Mouse (Mus musculus) cortical plate, adult 2 months (tissue): Measurements from ENCODE around the gene Cux2.
A peak's percentile ranks its signal among the peaks of the same experiment; 100 is the strongest.

Experiments
- CTCF ChIP-seq: fragments of 200-500 bp; IDR thresholded peaks from 2 replicates; pipeline ENCODE4 v1.5.1; 2011; ENCODE audit warnings: mild to moderate bottlenecking, control low read depth, low read length; ENCODE audit not compliant: insufficient read depth; ENCODE audit errors: extremely low read depth
- POLR2A ChIP-seq: fragments of 200-500 bp; IDR thresholded peaks from 2 replicates; pipeline ENCODE4 v1.6.1; 2011; ENCODE audit warnings: mild to moderate bottlenecking, low read length, control low read depth; ENCODE audit not compliant: insufficient read depth; ENCODE audit errors: extremely low read depth

DNA sequence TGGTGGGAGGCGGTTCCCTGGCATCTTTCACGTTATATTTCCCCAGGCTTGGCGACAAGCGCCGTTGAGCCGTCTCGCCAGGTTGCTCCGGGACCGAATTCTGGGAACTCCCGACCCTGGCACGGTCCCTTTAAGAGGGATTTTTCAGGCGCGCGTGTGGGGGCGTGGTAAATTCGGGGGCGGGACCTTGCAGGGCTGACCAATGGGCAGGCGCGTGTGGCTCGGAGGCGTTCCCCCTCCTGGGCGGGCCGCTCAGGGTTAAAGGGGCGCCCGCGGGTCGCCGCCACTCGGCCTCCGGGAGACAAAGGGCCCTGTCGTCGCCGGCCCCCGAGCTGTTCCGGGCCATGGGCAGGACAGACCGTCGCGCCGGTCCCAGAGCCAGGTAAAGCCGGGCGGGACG lies 201.2 kb downstream of the Cux2 start, which contains the start of gene Pheta1:
- TF ChIP-seq CTCF, result no peak
- peak; percentile 60; the same call in 1 of the 2 replicates for TF ChIP-seq POLR2A
